In genomic region chr12:110797842-110798431, GRCm38 (mm10) we compare ENCODE assay signal across 12 mouse cellular contexts. TPM values are rescaled to one million over a fixed set of nuclear protein-coding genes. Genes with fewer than 3 reads are reported as not detected.
A peak's percentile ranks its signal among the peaks of the same experiment; 100 is the strongest.
DNase-seq lines count a peak whose midpoint lies in the region; ATAC-seq and TF ChIP-seq lines count a peak whose summit lies in the region.
"Had no signal": no experiment of that assay in that cellular context is flagged by ENCODE, and none has a peak within 500 bp of the region (broad histone marks: within the 10 kb centered on the region; RNA-seq: fewer than 3 reads in every experiment).

No protein-coding gene starts in this region.

- no peak overlapping the region for H3K4me3 ChIP-seq in stomach, postnatal 0 days (ENCODE audit: low read depth, low read length)
- H3K4me3 ChIP-seq: limb, embryonic 15.5 days had no signal

- 70% methylated on average over 10 of the region's 10 CpGs for WGBS in stomach, postnatal 0 days

- H3K4me1 ChIP-seq in stomach, postnatal 0 days (replicated peaks; ENCODE audit: control insufficient read depth, insufficient read depth), result peaks cover 2% of the 10 kb centered on the region; the same call in 1 of the 2 replicates

- H3K9ac ChIP-seq in stomach, postnatal 0 days (ENCODE audit: low read length), result no peak overlapping the region
- H3K9ac ChIP-seq: limb, embryonic 15.5 days had no signal

- no peak for TF ChIP-seq CTCF in stomach, postnatal 0 days (IDR thresholded peaks at IDR 0.05; ENCODE audit: low read depth)

- TF ChIP-seq EP300 in stomach, postnatal 0 days (optimal IDR thresholded peaks at IDR 0.05), result no peak

- peak; percentile 38 for DNase-seq in ovary, postnatal 36 days (ENCODE audit: low spot score)
- DNase-seq in ovary, postnatal 10 days (ENCODE audit: low spot score), result no peak
- DNase-seq in adrenal gland, postnatal 36 days, result peak; percentile 87 to 88
- DNase-seq in kidney, adult 9 months, result peak; percentile 63
- no peak for DNase-seq in stomach, postnatal 0 days (ENCODE audit: low spot score)
- no peak for DNase-seq in right cerebral cortex, postnatal 25 days
- DNase-seq in left cerebral cortex, postnatal 14 days (ENCODE audit: low spot score in 2 of 2), result no peak
- DNase-seq: cerebellum, adult 9-11 months had no signal

- intact Hi-C loops in left cerebral cortex, postnatal 14 days (cut with DNase I), result no loop called here

- no peaks in the 10 kb centered on the region for H3K9me3 ChIP-seq in stomach, postnatal 0 days (ENCODE audit: control insufficient read depth, low read length)
- H3K9me3 ChIP-seq: limb, embryonic 15.5 days had no signal

- no peak overlapping the region for H3K4me2 ChIP-seq in stomach, postnatal 0 days (replicated peaks; ENCODE audit: low read depth)
- H3K4me2 ChIP-seq: limb, embryonic 15.5 days had no signal

- peak; percentile 33; the same call in 1 of the 2 replicates for ATAC-seq in stomach, postnatal 0 days (ENCODE audit: low FRiP score, low TSS enrichment)
- ATAC-seq: forebrain, embryonic 14.5 days; inflammation-experienced regulatory T-cells, adult 6 months; midbrain, embryonic 16.5 days had no signal

- no peak overlapping the region for H3K27ac ChIP-seq in stomach, postnatal 0 days (replicated peaks)
- H3K27ac ChIP-seq: limb, embryonic 15.5 days had no signal

- no peaks in the 10 kb centered on the region for H3K36me3 ChIP-seq in stomach, postnatal 0 days (ENCODE audit: control insufficient read depth, insufficient read depth, low read length)

- no peaks in the 10 kb centered on the region for H3K27me3 ChIP-seq in stomach, postnatal 0 days (ENCODE audit: control insufficient read depth, insufficient read depth, low read length)
- H3K27me3 ChIP-seq: limb, embryonic 15.5 days had no signal

RNA-seq across cellular contexts. Expression of gene Mok, which starts 42.8 kb away (rescaled TPM):
- total RNA-seq in adrenal gland, postnatal 36 days (2021), result 1 to 10 TPM; 1.2 to 1.6 TPM
- polyA plus RNA-seq in stomach, postnatal 0 days (2015; fragmentation: Nextera tagmentation; extraction: Ambion mirVana), result 0.95 and 0.97 TPM in 2 replicates
- 10 to 100 TPM; 10.7 to 12.8 TPM for total RNA-seq in left cerebral cortex, postnatal 14 days (2021)

RNA-seq across cellular contexts. Expression of gene Zfp839, which starts 52.1 kb away (rescaled TPM):
- total RNA-seq in adrenal gland, postnatal 36 days (2021), result 10 to 100 TPM; 10.9 to 12.2 TPM
- 2.3 and 2.5 TPM in 2 replicates for polyA plus RNA-seq in stomach, postnatal 0 days (2015; fragmentation: Nextera tagmentation; extraction: Ambion mirVana)
- 1 to 10 TPM; 9.1 to 9.6 TPM for total RNA-seq in left cerebral cortex, postnatal 14 days (2021)

Comparison
In these comparisons a context has a peak if more than half of its experiments do, and no peak if none do; other contexts are left out.
1. DNase-seq: peak in ovary, postnatal 36 days (single experiment), adrenal gland, postnatal 36 days (2 of 2) and kidney, adult 9 months (single experiment); none in ovary, postnatal 10 days (single experiment), stomach, postnatal 0 days (single experiment), right cerebral cortex, postnatal 25 days (single experiment) and left cerebral cortex, postnatal 14 days (0 of 2).
2. RNA of gene Mok, which starts 42.8 kb away (total RNA-seq): 10.7 to 12.8 TPM in left cerebral cortex, postnatal 14 days; 1.2 to 1.6 TPM in adrenal gland, postnatal 36 days; every median in the first group is over 4 times any median in the second.